Mouse (Mus musculus) cerebellum, adult 2 months (tissue): ENCODE measurements at regions not wholly inside any gene's neighbourhood (a gene's known extent, or its start where the extent isn't known, plus 50 kb on each side); places are given as distances from the start of the nearest gene placed in this dataset.
"Not testable (repeated sequence)": the region's sequence is repeated elsewhere in the genome, so short reads cannot be mapped to it uniquely, and the experiment has no call there.

ENCODE experiments used
- DNase-seq, 2 experiments: peaks; one replicate each; pipeline ENCODE4 v3.0.0; 2021
- H3K27ac ChIP-seq: fragments of 200-500 bp; 2 replicates; pipeline ENCODE4 v1.5.1; 2012; ENCODE audit warnings: low read length, control low read depth, inconsistent platforms; ENCODE audit not compliant: insufficient read depth
- H3K27me3 ChIP-seq: fragments of 200-500 bp; 2 replicates; pipeline ENCODE4 v1.6.1; 2012; ENCODE audit warnings: inconsistent platforms, mild to moderate bottlenecking, low read length, moderate library complexity; ENCODE audit not compliant: control insufficient read depth, insufficient read depth
- H3K4me1 ChIP-seq: fragments of 200-500 bp; 2 replicates; pipeline ENCODE4 v1.6.1; 2011; ENCODE audit warnings: low read length; ENCODE audit not compliant: control insufficient read depth, insufficient read depth
- H3K4me3 ChIP-seq: fragments of 200-500 bp; replicated peaks from 2 replicates; pipeline ENCODE3; 2011; ENCODE audit warnings: mild to moderate bottlenecking, low read depth, low read length, control low read depth; ENCODE audit not compliant: insufficient read depth
- CTCF ChIP-seq: fragments of 200-500 bp; IDR thresholded peaks from 2 replicates; pipeline ENCODE4 v1.5.1; 2011; ENCODE audit warnings: low read depth, mild to moderate bottlenecking, control low read depth, low read length, moderate library complexity, borderline replicate concordance; ENCODE audit not compliant: insufficient read depth
- POLR2A ChIP-seq: fragments of 200-500 bp; IDR thresholded peaks from 2 replicates; pipeline ENCODE4 v1.6.1; 2011; ENCODE audit warnings: low read length, control low read depth, borderline replicate concordance; ENCODE audit not compliant: insufficient read depth
- WGBS: fragments of 180-500 bp; shearing (Covaris S2); methylation state at CpG from one replicate; pipeline ENCODE4 v1.1.7; 2018; 5-methylcytosine and 5-hydroxymethylcytosine counted together

DNA sequence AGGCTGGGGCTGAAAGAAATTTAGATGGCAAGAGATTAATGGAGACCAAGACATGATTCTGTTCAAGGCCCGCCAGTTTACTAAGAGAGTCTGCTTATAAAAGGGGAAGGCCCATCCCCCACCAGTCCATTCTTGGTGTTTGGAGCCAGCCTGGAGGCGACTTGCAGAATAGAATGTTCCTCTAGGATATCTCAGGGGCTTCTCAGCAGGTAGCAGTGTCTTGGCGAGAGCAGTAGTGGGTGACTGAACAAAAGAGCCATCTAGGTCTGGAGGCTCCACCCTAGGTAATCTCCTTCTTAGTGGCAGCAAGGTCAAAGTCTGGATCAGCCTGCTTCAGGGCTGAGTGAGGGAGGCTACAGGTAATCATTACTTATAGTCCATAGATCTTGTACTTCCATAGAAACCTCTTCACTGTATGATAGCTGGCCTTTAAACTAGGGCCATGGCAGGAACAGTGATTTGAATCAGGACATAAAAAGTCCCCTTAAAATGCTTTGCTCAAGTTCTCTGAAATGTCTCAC, 166.0 kb upstream of the Gm5538 start:
- not testable (repeated sequence) for H3K4me1 ChIP-seq, H3K27me3 ChIP-seq, H3K4me3 ChIP-seq, DNase-seq, H3K27ac ChIP-seq
- WGBS: 32% methylated on average over 3 of the region's 3 CpGs

DNA sequence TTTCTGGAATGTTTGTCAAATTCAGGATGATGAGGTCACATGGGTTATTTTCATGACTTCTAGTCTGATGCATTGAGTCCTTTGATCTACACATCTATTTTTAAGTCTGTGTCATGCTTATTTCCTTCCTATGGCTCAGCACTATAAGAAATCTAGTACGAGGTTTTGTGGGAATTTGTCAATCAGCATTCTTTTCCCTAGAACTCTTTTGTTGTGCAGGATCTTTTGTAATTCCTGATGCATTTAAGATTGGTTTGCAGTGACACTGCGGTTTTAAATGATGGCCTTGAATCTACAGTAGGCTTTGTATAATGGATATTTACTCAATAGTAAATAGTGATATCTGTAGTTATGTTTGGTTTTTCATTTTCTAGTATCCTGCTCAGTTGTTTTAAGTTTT, 187.0 kb upstream of the Gm5538 start:
- 30% methylated on average over 2 of the region's 2 CpGs for WGBS
- DNase-seq: no peak
- TF ChIP-seq POLR2A (no peak), CTCF (no peak)
- no peak overlapping the region for H3K27ac ChIP-seq
- H3K27me3 ChIP-seq: no peaks in the 10 kb centered on the region
- H3K4me3 ChIP-seq: no peak overlapping the region
- no peaks in the 10 kb centered on the region for H3K4me1 ChIP-seq

DNA sequence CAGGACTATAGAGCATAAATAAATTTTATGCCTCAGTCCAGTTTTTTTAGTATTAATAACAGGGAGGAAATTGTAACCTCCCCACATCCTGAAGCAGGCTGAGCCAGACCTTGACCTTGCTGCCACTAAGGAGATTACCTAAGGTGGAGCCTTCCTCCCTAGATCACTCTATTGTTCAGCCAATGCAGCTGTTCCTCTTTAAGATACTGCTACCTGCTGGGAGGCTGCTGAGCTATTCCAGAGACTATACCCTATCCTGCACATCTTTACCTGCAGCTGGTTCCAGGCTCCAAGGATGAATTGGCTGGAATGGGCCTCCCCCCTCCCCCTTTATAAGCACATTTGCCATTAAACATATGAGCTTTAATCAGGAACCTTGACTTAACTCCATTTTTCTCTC, 189.0 kb upstream of the Gm5538 start:
- DNase-seq, H3K4me1 ChIP-seq, H3K27me3 ChIP-seq, H3K4me3 ChIP-seq, H3K27ac ChIP-seq: not testable (repeated sequence)

DNA sequence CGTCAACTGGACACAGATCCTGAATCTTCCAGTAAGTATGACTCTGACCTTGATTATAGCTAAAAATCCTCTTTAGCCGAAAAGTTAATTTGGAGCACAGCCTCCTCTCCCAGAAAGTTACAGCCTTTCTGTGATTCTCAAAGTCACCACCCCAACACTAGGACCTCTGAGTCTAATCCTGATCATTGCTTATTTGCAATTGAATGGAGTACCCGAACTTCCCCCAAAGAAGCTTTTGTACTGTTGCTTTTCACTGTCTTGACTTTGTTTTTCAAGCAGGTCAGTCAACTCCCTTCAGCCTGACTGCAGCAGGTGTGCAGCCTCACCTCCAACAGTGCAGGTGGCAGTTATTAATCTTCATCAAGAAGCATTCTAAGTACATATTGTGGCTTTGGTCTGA, 189.7 kb upstream of the Gm5538 start:
- not testable (repeated sequence) for DNase-seq, H3K27ac ChIP-seq, H3K4me3 ChIP-seq, H3K4me1 ChIP-seq, H3K27me3 ChIP-seq
- WGBS: 77% methylated on average over 3 of the region's 3 CpGs

DNA sequence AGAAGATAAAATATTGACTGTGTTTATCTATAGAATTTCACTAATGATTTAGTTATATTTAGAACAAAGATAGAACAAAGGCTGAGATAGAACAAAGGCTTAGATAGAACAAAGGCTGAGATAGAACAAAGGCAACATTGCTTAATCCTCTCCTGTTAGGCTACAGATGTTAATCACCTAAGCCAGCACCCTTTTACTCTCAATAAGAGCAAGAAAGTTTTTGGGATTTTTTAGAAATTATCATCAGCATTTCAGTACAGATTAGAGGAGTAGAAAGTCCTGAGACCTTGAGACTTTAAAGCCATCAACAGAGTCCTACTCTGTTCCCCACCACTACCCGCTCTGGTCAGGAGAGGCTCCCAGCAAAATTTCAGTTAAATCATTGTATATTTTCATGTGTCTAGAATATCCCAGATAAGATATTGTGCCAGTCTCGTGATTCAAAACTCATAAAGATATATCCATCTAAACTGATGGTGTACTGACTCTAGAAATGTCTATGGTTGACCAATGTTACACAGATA, 187.2 kb upstream of the Igsf10 start:
- Histone ChIP-seq H3K4me3 (no peak overlapping the region), H3K27ac (no peak overlapping the region), H3K4me1 (no peaks in the 10 kb centered on the region), H3K27me3 (no peaks in the 10 kb centered on the region)
- no peak for DNase-seq
- TF ChIP-seq POLR2A (no peak), CTCF (no peak)
- 77% methylated on average over 2 of the region's 2 CpGs for WGBS

DNA sequence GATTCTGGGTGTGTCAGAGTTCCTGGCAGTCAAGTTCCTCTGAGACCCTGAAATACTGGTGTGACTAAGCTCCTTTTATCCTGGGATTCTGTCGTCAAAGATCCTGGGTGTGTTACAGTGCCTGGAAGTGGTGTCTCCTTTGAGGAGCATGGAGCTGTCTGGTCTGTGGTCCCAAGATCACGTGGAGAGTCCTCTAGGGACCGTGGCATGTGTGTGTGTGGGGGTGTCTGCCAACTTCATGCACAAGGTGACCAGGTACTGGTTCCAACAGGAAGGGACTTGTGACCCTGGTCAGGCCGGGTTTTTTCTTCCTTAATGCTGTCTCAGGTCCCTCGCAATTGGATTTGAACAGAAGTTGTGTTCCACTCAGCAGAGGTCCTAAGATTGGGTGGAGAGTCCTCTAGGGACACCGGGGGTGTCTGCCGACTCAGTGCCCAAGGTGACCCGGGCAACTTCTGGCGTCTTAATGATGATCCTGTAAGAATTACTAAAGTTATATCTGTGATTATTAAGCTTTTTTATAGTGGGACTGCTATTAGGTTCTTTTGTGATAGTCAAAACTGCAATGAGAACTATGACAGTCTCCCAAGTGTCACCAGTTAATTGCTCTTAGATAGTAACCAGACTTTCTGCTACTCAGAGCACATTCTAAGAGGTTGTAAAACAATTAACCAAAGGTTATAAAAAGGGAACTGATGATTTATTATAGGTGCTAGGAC, 186.6 kb upstream of the Igsf10 start:
- WGBS: 87% methylated on average over 9 of the region's 9 CpGs
- H3K27me3 ChIP-seq: no peaks in the 10 kb centered on the region
- TF ChIP-seq POLR2A (no peak), CTCF (no peak)
- no peak overlapping the region for H3K4me3 ChIP-seq
- H3K27ac ChIP-seq: no peak overlapping the region
- no peak for DNase-seq
- H3K4me1 ChIP-seq: no peaks in the 10 kb centered on the region

DNA sequence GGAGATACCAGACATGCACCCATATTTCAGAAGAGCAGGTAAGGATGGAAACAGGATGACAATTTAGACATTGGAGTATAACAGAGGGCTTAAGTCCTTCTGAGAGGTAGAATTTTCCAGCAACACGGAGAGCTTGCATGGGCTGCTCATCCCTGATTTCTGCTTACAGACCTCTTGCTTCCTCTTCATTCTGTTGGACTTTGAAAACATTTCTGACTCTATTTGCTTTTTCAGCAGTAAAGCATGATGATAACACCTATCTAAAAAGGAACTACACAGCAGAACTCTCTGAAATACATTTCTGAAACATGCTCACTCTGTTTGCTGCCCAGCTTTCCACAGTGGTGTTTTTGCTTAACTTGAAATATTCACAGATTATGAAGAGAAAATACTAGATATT, 176.6 kb upstream of the Igsf10 start:
- H3K4me1 ChIP-seq: no peaks in the 10 kb centered on the region
- WGBS: 86% methylated on average over 1 of the region's 1 CpGs
- H3K27me3 ChIP-seq: no peaks in the 10 kb centered on the region
- TF ChIP-seq POLR2A (no peak), CTCF (no peak)
- H3K4me3 ChIP-seq: no peak overlapping the region
- no peak for DNase-seq
- H3K27ac ChIP-seq: no peak overlapping the region

DNA sequence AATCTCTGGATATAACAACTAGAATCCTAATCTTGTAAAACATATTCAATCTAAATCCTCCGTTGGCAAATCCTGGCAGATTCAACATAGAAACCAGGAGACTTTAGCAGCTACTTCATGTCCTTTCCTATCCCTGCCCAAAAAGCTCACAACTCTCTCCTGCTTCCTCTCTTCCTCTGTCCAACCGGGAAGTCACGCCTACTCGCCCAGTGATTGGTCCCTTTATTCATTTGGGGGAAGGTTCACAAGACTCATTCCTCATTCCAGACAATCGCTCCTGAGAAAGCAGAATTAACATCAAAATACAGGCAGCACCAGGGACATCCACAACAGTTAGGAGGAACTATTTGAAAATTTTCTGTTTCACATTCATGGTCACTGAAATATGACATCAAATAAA, 133.9 kb upstream of the Igsf10 start:
- DNase-seq: no peak
- Histone ChIP-seq H3K27me3 (no peaks in the 10 kb centered on the region), H3K4me3 (no peak overlapping the region), H3K4me1 (no peaks in the 10 kb centered on the region), H3K27ac (no peak overlapping the region)
- TF ChIP-seq POLR2A: no peak
- TF ChIP-seq CTCF: no peak
- 20% methylated on average over 5 of the region's 5 CpGs for WGBS
